Mouse (Mus musculus) bone marrow, adult 2 months (tissue): ENCODE data around the gene Odf3.

ENCODE experiments used
- CTCF ChIP-seq: fragments of 200-500 bp; IDR thresholded peaks from 2 replicates; pipeline ENCODE4 v1.5.1; 2011; ENCODE audit warnings: low read length, control low read depth; ENCODE audit not compliant: control insufficient read depth, insufficient read depth
- POLR2A ChIP-seq: fragments of 200-500 bp; IDR thresholded peaks from 2 replicates; pipeline ENCODE4 v1.6.1; 2011; ENCODE audit warnings: low read depth, mild to moderate bottlenecking, control low read depth, low read length, borderline replicate concordance; ENCODE audit not compliant: control insufficient read depth

DNA sequence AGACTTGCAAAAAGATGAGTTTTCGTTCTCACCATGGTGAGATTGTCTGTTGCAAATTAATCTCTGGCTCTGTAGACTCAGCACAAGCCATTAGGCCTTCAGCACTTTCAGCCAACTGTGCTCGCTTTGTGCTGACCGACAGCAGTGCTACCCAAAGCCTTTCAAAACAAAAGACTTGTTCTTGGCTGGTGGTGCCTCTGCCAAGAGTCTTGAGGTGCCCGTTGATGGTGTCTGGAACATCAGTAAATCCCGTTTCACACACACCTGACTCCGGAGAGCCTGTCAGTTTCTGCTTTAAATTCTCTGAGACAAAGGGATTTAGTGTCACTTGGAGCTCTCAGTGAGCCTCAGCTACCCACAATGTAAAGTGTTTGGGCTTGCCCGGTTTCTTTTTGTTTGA is 46.4 kb downstream of the Odf3 start:
- TF ChIP-seq CTCF: no peak
- TF ChIP-seq POLR2A: no peak
